Mouse (Mus musculus) ES-Bruce4 (cell line): Measurements from ENCODE around the gene Nadk2.

ENCODE experiments used
- CTCF ChIP-seq: IDR thresholded peaks from one replicate; pipeline ENCODE4 v1.8.1; 2011; ENCODE audit warnings: low read depth, low read length
- EP300 ChIP-seq: IDR thresholded peaks from 2 replicates; pipeline ENCODE4 v1.6.1; 2011; ENCODE audit warnings: low read depth, low read length; ENCODE audit not compliant: insufficient read depth
- POLR2A ChIP-seq: IDR thresholded peaks from one replicate; pipeline ENCODE4 v1.8.1; 2011; ENCODE audit warnings: low read length; ENCODE audit not compliant: insufficient read depth

DNA sequence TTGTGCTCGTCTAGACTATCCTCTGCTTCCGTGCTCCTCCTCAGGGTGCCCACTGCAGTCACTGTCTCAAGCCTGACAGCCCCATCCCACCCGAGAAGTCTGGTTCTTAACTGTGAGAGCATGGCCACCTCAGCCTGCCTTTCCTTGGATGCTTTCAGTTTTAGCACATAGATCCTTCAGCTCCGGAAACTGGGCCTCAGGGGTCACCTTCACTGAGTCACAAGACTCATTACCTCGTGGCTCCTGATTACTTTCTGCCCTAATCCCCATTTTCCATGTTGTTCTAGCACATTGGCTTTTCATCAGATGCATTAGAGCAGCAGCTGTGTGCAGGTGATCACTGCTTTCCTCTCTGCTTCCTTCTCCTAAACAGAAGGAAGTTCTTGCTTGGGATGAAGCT is 16.4 kb downstream of the Nadk2 start:
- TF ChIP-seq CTCF (no peak), POLR2A (no peak), EP300 (0 out of 2 replicates have a peak, but pooled peaks have one; percentile 40)
